Mouse (Mus musculus) neural tube, embryonic 14.5 days (tissue): Measurements from ENCODE around the gene Gimap7. TPM values are rescaled to one million over a fixed set of nuclear protein-coding genes. Genes with fewer than 3 reads are reported as not detected.
A peak's percentile ranks its signal among the peaks of the same experiment; 100 is the strongest.

Experiments used
- ATAC-seq: fragments of 200-750 bp; cut with Nextera tagmentation; 2 replicates; pipeline ENCODE4 v1.8.0; 2017; ENCODE audit warnings: low read depth, mild to moderate bottlenecking, moderate TSS enrichment, moderate library complexity
- H3K27ac ChIP-seq: fragments of 300-500 bp; sonication (generic); 2 replicates; pipeline ENCODE4 v1.5.1; 2014; ENCODE audit warnings: low read depth, mild to moderate bottlenecking, control low read depth, low read length, moderate library complexity, mixed read lengths
- H3K27me3 ChIP-seq: fragments of 300-500 bp; sonication (generic); 2 replicates; pipeline ENCODE4 v1.6.1; 2014; ENCODE audit warnings: low read length; ENCODE audit not compliant: control insufficient read depth, insufficient read depth
- H3K36me3 ChIP-seq: fragments of 300-500 bp; sonication (generic); 2 replicates; pipeline ENCODE4 v1.6.1; 2014; ENCODE audit warnings: low read length, mixed read lengths; ENCODE audit not compliant: control insufficient read depth, insufficient read depth
- H3K4me1 ChIP-seq: fragments of 300-500 bp; sonication (generic); 2 replicates; pipeline ENCODE4 v1.6.1; 2014; ENCODE audit warnings: low read length; ENCODE audit not compliant: control insufficient read depth, insufficient read depth
- H3K4me2 ChIP-seq: fragments of 300-500 bp; sonication (generic); 2 replicates; pipeline ENCODE4 v1.6.1; 2014; ENCODE audit warnings: mild to moderate bottlenecking, low read depth, low read length, control low read depth
- H3K4me3 ChIP-seq: fragments of 300-500 bp; sonication (generic); 2 replicates; pipeline ENCODE4 v1.5.1; 2014; ENCODE audit warnings: low read depth, low read length, control low read depth, mixed read lengths
- H3K9ac ChIP-seq: fragments of 300-500 bp; sonication (generic); replicated peaks from 2 replicates; pipeline ENCODE4 v1.6.1; 2014; ENCODE audit warnings: low read depth, mild to moderate bottlenecking, control low read depth, low read length, mixed read lengths
- H3K9me3 ChIP-seq: fragments of 300-500 bp; sonication (generic); 2 replicates; pipeline ENCODE4 v1.6.1; 2016; ENCODE audit warnings: low read length; ENCODE audit not compliant: control insufficient read depth
- WGBS: fragments of 180-500 bp; shearing (Covaris S2); extraction: QIAGEN DNeasy Blood & Tissue Kit; methylation state at CpG from one replicate; pipeline ENCODE4 v1.1.7; 2014; 5-methylcytosine and 5-hydroxymethylcytosine counted together
- polyA plus RNA-seq: library from polyadenylated mRNA; unstranded; fragments of >200 nt; fragmentation: Nextera tagmentation; extraction: Ambion mirVana; gene quantifications from 2 replicates; pipeline ENCODE4 v1.2.1, GENCODE M21; 2014

Gimap7 gene
- polyA plus RNA-seq, 1 experiment from 2014 or later, result not detected

DNA sequence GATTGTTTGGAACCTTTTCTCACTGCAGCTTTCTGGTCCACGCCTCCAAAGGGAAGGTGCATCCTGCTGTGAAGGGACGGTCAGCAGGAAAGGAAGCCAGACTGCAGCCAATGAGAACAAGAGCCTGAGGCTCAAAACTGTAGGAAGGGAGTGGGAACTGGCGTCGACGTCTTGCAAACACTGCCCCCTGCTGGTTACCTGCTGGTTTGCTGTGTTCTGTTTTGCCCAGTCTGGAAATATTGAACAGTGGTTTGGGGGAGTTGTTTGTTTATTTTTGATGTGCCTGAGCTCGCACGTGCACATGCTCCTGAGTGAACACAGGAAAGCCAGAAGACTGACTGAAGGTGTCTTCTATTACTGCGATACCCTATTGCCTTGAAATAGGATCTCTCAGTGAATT is 53.6 kb downstream of the Gimap7 start:
- Histone ChIP-seq H3K9me3 (no peaks in the 10 kb centered on the region), H3K4me3 (no peak overlapping the region), H3K27me3 (no peaks in the 10 kb centered on the region), H3K4me1 (no peaks in the 10 kb centered on the region), H3K9ac (no peak overlapping the region), H3K4me2 (no peak overlapping the region), H3K27ac (no peak overlapping the region), H3K36me3 (no peaks in the 10 kb centered on the region)
- peak; percentile 86 for ATAC-seq
- 12% methylated on average over 8 of the region's 8 CpGs for WGBS

Other genes with a start within 250 kb of the Gimap7 start
- 248 and 275 TPM in 2 replicates for gene Atp6v0e2, start 181.0 kb upstream of the Gimap7 start, polyA plus RNA-seq
- gene Lrrc61, start 163.8 kb upstream of the Gimap7 start, polyA plus RNA-seq, result 15.1 and 22.8 TPM in 2 replicates
- gene Rarres2, start 145.8 kb upstream of the Gimap7 start, polyA plus RNA-seq, result 0.68 and 11.8 TPM in 2 replicates
- 0.90 TPM in 1 of 2 replicates, not detected in the other for gene Gm45021, start 129.0 kb upstream of the Gimap7 start, polyA plus RNA-seq
- 38.9 and 40.8 TPM in 2 replicates for gene Repin1, start 124.7 kb upstream of the Gimap7 start, polyA plus RNA-seq
- not detected in 2 replicates for gene Gm44965, start 124.7 kb upstream of the Gimap7 start, polyA plus RNA-seq
- 12.3 and 17.6 TPM in 2 replicates for gene Zfp775, start 116.6 kb upstream of the Gimap7 start, polyA plus RNA-seq
- gene AI854703, start 91.9 kb upstream of the Gimap7 start, polyA plus RNA-seq, result 20.5 and 26.9 TPM in 2 replicates
- 0.20 and 0.35 TPM in 2 replicates for gene Gimap8, start 71.4 kb upstream of the Gimap7 start, polyA plus RNA-seq
- 0.70 and 1.5 TPM in 2 replicates for gene Gimap9, start 42.5 kb upstream of the Gimap7 start, polyA plus RNA-seq
- gene Gimap4, start 34.1 kb upstream of the Gimap7 start, polyA plus RNA-seq, result 0.33 and 1.4 TPM in 2 replicates
- 5.8 and 8.9 TPM in 2 replicates for gene Gimap6, start 10.4 kb upstream of the Gimap7 start, polyA plus RNA-seq
- not detected in 2 replicates for gene Gm28053, start within 50 bp of the Gimap7 start, polyA plus RNA-seq
- gene Gimap1, start 20.4 kb downstream of the Gimap7 start, polyA plus RNA-seq, result 2.8 and 4.9 TPM in 2 replicates
- gene Gimap5, start 27.6 kb downstream of the Gimap7 start, polyA plus RNA-seq, result 0.84 and 1.5 TPM in 2 replicates
- gene Gimap3, start 52.2 kb downstream of the Gimap7 start, polyA plus RNA-seq, result not detected in 2 replicates
- gene Tmem176a, start 122.3 kb downstream of the Gimap7 start, polyA plus RNA-seq, result 16.7 and 26.9 TPM in 2 replicates
- gene Tmem176b, start 122.9 kb downstream of the Gimap7 start, polyA plus RNA-seq, result 88.1 and 135 TPM in 2 replicates
- not detected in 2 replicates for gene Aoc1, start 154.3 kb downstream of the Gimap7 start, polyA plus RNA-seq
- not detected in 2 replicates for gene 1600015I10Rik, start 211.3 kb downstream of the Gimap7 start, polyA plus RNA-seq